Mouse (Mus musculus) kidney, adult 10 weeks (tissue): ENCODE data around the gene Bpifb4. TPM values are rescaled to one million over a fixed set of nuclear protein-coding genes. Genes with fewer than 3 reads are reported as not detected.

ENCODE experiments used
- polyA plus RNA-seq: library from polyadenylated mRNA; stranded (reverse); fragments of 350-450 nt; fragmentation: Illumina TruSeq; extraction: RNeasy Lipid Tissue Mini Kit (QIAGEN cat#74804); gene quantifications from one replicate; pipeline ENCODE4 v1.2.3, GENCODE M21; 2014; ENCODE audit warnings: low read depth, low replicate concordance

The Bpifb4 gene
- polyA plus RNA-seq: not detected

GRCm38 (mm10) chr2:153937843-153938242 is at the start of gene Bpifb4:
Gene Bpifb4, plus strand, starts transcription at chr2:153938212.

GRCm38 (mm10) chr2:153900088-153900487 is 37.9 kb upstream of the Bpifb4 start, which contains the start of gene Bpifb6:
Gene Bpifb6, plus strand, starts transcription at chr2:153900388.

GRCm38 (mm10) chr2:153917930-153918329 is 20.1 kb upstream of the Bpifb4 start, which contains the start of gene Bpifb3:
Gene Bpifb3, plus strand, starts transcription at chr2:153918230.

GRCm38 (mm10) chr2:153974582-153974981 is 36.6 kb downstream of the Bpifb4 start, which contains the start of gene Bpifa6:
Gene Bpifa6, plus strand, starts transcription at chr2:153974945.

GRCm38 (mm10) chr2:154007965-154008364 is 70.0 kb downstream of the Bpifb4 start, which contains the start of gene Bpifa2:
Gene Bpifa2, plus strand, starts transcription at chr2:154008265.

Other genes starting within 250 kb of the Bpifb4 start
- not detected for gene Dnmt3c, start 241.6 kb upstream of the Bpifb4 start, polyA plus RNA-seq
- gene Mapre1, start 196.9 kb upstream of the Bpifb4 start, polyA plus RNA-seq: 220 TPM
- gene Efcab8, start 158.3 kb upstream of the Bpifb4 start, polyA plus RNA-seq: not detected
- gene Sun5, start 67.1 kb upstream of the Bpifb4 start, polyA plus RNA-seq: not detected
- not detected for gene Bpifb2, start 63.2 kb upstream of the Bpifb4 start, polyA plus RNA-seq
- gene Bpifb6, start 37.8 kb upstream of the Bpifb4 start, polyA plus RNA-seq: not detected
- gene Bpifb3, start 20.0 kb upstream of the Bpifb4 start, polyA plus RNA-seq: not detected
- not detected for gene Bpifa6, start 36.7 kb downstream of the Bpifb4 start, polyA plus RNA-seq
- gene Bpifa2, start 70.1 kb downstream of the Bpifb4 start, polyA plus RNA-seq: not detected
- gene Bpifa3, start 192.1 kb downstream of the Bpifb4 start, polyA plus RNA-seq: not detected
- gene Bpifa1, start 204.7 kb downstream of the Bpifb4 start, polyA plus RNA-seq: not detected
- not detected for gene Bpifa5, start 224.4 kb downstream of the Bpifb4 start, polyA plus RNA-seq